In the genomic region with DNA sequence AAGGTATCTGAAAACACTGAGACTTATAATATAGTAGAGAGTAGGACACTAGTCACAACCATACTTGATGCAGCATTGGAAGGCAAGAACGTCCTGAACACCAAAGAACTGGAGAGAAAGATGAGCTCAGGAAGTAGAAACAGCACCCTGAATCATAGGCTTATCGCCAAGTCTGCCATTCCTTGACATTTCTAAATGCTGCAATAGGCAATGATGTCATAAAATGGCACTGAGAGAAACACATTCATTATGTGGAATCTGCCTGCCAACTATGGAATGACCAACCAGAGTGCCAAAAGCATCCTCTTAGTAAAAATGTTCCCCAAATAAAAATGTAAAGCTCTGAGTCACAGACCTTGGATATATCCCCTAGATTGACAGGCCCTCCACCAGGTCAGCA, we compare ENCODE assay signal across 13 mouse cellular contexts.
"Had no signal": no experiment of that assay in that cellular context is flagged by ENCODE, and none has a peak within 500 bp of the region (broad histone marks: within the 10 kb centered on the region; RNA-seq: fewer than 3 reads in every experiment).

No protein-coding gene starts in this region.

- H3K4me1 ChIP-seq: kidney, embryonic 15.5 days; limb, embryonic 13.5 days; midbrain, embryonic 13.5 days; neural tube, embryonic 13.5 days had no signal

- H3K9ac ChIP-seq: kidney, embryonic 15.5 days; limb, embryonic 13.5 days; liver, embryonic 14.5 days; midbrain, embryonic 13.5 days; neural tube, embryonic 13.5 days had no signal

- H3K27ac ChIP-seq: kidney, embryonic 15.5 days; limb, embryonic 13.5 days; liver, embryonic 14.5 days; midbrain, embryonic 13.5 days; neural tube, embryonic 13.5 days; stomach, postnatal 0 days had no signal

- H3K27me3 ChIP-seq: kidney, embryonic 15.5 days; limb, embryonic 13.5 days; midbrain, embryonic 13.5 days; neural tube, embryonic 13.5 days had no signal

- H3K36me3 ChIP-seq: kidney, embryonic 15.5 days; limb, embryonic 13.5 days; midbrain, embryonic 13.5 days; neural tube, embryonic 13.5 days had no signal

- DNase-seq: kidney, postnatal 14 days; left cerebral cortex, postnatal 4 days; lung, adult 18-20 months; retina, postnatal 1 day; right cerebral cortex, postnatal 14 days; thymus, adult 18-20 months; thymus, postnatal 14 days had no signal

- H3K4me2 ChIP-seq: kidney, embryonic 15.5 days; limb, embryonic 13.5 days; midbrain, embryonic 13.5 days; neural tube, embryonic 13.5 days had no signal

- H3K4me3 ChIP-seq: kidney, embryonic 15.5 days; limb, embryonic 13.5 days; midbrain, embryonic 13.5 days; neural tube, embryonic 13.5 days had no signal

- H3K9me3 ChIP-seq: kidney, embryonic 15.5 days; limb, embryonic 13.5 days; midbrain, embryonic 13.5 days; neural tube, embryonic 13.5 days had no signal

- ATAC-seq: midbrain, embryonic 13.5 days had no signal
